Mouse (Mus musculus) heart, postnatal 0 days (tissue): Measurements from ENCODE around the gene Phf2.

Source experiments
- CTCF ChIP-seq: IDR thresholded peaks from 2 replicates; pipeline ENCODE4 v1.5.1; 2016; ENCODE audit warnings: antibody characterized with exemption, control low read depth, low read depth
- EP300 ChIP-seq: IDR thresholded peaks from 2 replicates; pipeline ENCODE4 v1.6.1; 2016; ENCODE audit warnings: antibody characterized with exemption, low read depth

DNA sequence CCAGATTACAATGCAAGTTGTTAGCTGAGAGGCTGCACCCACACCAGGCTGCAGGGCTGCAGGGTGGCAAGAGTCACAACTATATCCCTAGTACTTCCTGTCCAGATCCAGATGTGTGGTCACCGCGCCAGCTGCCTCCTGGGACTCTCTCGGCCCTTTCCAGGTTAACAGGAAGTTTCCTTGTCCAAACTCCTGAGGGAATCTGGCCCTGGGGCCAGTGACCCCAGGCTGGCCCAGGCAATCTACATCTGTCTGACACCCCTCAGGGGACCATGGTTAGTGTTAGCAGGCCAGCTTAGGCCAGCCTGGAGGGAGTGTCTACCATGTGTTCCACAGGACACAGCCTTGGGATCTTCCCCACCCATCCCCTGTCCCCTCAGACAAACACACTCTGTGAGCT lies 51.8 kb downstream of the Phf2 start:
- TF ChIP-seq CTCF = no peak
- TF ChIP-seq EP300 = no peak
